Mouse (Mus musculus) heart, adult 2 months (tissue): Measurements from ENCODE around the gene Nkx2-2.

Source experiments
- CTCF ChIP-seq: fragments of 200-600 bp; IDR thresholded peaks from 2 replicates; pipeline ENCODE4 v1.8.1; 2022; ENCODE audit warnings: antibody characterized with exemption, mild to moderate bottlenecking, moderate library complexity
- EP300 ChIP-seq: fragments of 200-500 bp; IDR thresholded peaks from 2 replicates; pipeline ENCODE4 v1.6.1; 2011; ENCODE audit warnings: low read depth, low read length, control low read depth; ENCODE audit not compliant: insufficient read depth

GRCm38 (mm10) chr2:147205076-147205615 is 11.1 kb upstream of the Nkx2-2 start:
- TF ChIP-seq EP300 (no peak), CTCF (peak; percentile 41)
